Mouse (Mus musculus) layer of hippocampus, adult 6 months (tissue): ENCODE results near the gene Lhpp. TPM values are rescaled to one million over a fixed set of nuclear protein-coding genes. Genes with fewer than 3 reads are reported as not detected.

Source experiments
- long read RNA-seq, 2 experiments: library from polyadenylated mRNA; unstranded; transcript quantifications; one replicate each; pipeline ENCODE4 v2.0.0; 2019 to 2020
- polyA plus RNA-seq: library from polyadenylated mRNA; unstranded; fragments of <200 nt; fragmentation: Nextera tagmentation; gene quantifications from 2 replicates; pipeline ENCODE4 v1.2.3, GENCODE M21; 2021

Gene Lhpp
- 26.9 and 29.3 TPM in 2 replicates for polyA plus RNA-seq
- long read RNA-seq, experiment 1, transcript Lhpp-201 (7 exons, 1,612 nt): major isoform, 27 of 34 reads
- long read RNA-seq, experiment 1, partial matches to known transcripts: 0 of 34 reads
- long read RNA-seq, experiment 1, other reads (novel, unspliced or antisense): 7 of 34 reads
- long read RNA-seq, experiment 2, transcript Lhpp-201 (7 exons, 1,612 nt): major isoform, 82 of 99 reads
- long read RNA-seq, experiment 2, partial matches to known transcripts: 5 of 99 reads
- long read RNA-seq, experiment 2, other reads (novel, unspliced or antisense): 12 of 99 reads

DNA sequence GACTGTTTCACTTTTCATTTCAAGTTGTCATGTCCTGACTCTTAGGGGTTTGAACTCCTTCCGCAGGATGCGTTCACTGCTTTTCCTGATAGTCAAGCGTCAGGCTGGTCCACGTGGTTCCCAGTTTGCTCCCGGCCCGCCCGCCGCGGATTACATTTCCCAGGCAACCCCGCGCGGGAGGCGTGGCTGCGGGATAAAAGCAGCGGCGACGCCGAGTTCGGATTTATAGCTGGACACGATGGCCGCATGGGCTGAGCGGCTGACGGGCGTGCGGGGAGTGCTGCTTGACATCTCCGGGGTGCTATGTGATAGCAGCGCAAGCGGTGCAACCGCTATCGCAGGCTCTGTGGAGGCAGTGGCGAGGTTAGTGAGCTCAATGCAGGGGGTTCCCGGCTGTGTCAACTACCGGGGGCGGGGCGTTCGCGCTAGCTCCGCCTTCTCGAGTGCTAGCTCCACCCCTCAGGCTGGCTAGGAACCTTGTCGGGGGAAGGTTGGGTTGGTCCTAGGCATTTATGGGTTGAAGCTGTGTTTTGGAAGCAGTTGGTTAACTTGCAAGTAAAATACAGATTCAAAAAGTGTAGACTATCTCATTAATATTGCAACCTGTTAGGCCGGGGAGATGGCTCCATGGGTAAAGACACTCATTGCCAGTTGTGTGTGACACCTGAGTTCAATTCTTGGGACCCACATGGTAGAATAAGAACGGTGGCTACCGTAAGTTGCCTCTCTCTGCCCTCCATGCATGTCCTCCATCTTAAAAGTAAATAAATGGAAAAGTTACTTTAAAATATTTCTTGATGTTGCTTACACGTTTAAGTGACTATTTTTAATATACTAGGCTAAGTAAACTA is at the start of gene Lhpp:
Gene Lhpp (plus strand): TSS at position 171 of the 851 bp plus-strand sequence.

DNA sequence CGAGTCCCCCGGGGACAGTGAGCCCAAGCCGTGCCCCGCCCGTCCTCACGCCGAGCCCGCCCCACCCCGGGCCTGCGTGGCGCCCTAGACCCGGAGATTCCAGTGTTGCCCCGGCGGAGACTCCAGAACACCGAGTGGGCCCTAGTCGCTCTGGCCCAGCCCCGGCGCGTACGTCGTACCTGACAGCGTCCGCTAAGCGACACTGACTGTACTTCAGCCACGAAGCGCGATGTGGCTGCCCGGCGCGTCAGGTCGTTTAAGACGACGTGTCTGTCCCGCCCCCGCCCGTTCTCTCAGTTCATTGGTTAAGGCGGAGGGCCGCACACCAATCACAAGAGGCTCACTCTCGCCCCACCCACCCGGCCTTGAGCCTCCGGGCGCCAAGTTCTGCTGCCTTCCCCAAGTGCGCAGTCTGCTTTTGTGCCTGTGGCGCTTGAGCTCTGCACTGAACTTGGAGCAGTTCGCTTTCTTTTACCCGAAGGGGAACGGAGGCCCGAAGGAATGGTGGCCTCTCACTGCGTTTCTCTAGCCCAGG is 34.3 kb upstream of the Lhpp start, which contains the start of gene Oat:
Gene Oat (minus strand): TSS at position 283 of the 535 bp plus-strand sequence.

DNA sequence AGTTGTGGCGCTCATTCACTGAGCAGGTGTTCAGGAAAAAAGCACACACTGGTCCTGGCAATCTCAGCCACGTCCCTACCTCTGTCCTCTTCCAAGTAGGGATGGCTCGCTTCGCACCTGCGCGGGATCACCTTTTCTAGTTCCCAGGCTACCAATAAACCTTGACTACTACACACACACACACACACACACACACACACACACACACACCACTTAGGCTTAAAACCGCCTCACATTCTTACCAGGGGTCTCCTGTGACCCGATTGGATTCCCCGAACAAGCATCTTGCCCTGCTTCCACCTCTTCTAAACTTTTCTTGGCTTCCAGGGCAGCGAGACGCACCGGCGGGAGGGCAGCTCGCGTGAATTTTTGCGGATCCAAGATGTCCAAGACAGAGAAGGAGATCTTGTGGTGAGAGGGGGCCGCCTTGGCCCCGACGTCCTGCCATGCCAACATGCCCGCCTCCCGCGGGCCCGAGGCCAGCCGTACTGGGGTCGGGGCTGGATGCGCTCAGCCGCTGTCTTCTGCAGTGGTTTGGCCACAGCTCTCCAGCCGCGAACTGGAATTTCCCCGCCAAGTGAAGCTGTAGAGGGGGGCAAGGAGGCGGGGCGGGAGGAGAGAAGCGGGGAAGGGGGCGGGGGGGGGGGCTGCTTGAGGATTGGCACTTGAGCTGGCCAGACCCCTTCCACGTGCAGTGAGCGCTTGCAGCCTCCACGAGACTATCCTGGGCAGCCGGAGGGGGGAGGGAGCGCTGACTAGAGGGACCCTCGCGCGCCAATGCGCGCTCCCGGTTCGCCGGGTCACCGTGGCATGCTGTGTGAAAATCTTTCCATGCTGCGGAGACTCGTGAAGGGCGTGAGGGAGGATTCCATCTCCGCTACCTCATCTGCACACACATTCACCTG is 11.1 kb upstream of the Lhpp start, which contains the start of gene Nkx1-2:
Gene Nkx1-2 (minus strand): TSS at position 567 of the 905 bp plus-strand sequence.

Other genes with a start within 250 kb of the Lhpp start
- gene Oat, start 34.2 kb upstream of the Lhpp start, polyA plus RNA-seq: 60.6 and 68.6 TPM in 2 replicates
- gene Nkx1-2, start 11.0 kb upstream of the Lhpp start, polyA plus RNA-seq: not detected in 2 replicates
- 21.9 and 24.2 TPM in 2 replicates for gene Fam53b, start 203.2 kb downstream of the Lhpp start, polyA plus RNA-seq
- gene Eef1akmt2, start 242.0 kb downstream of the Lhpp start, polyA plus RNA-seq: 53.3 and 56.7 TPM in 2 replicates
- 41.6 and 42.8 TPM in 2 replicates for gene Abraxas2, start 248.6 kb downstream of the Lhpp start, polyA plus RNA-seq